Mouse (Mus musculus): ENCODE measurements at regions not wholly inside any gene's neighbourhood (a gene's known extent, or its start where the extent isn't known, plus 50 kb on each side); places are given as distances from the start of the nearest gene placed in this dataset.

- ATAC-seq (replicated peaks; ENCODE audit: insufficient number of reproducible peaks, low FRiP score, low TSS enrichment, low read depth), result no peak
- Histone ChIP-seq H3K27me3 (ENCODE audit: control insufficient read depth, insufficient read depth, low read length) (no peaks in the 10 kb centered on the region), H3K27ac (replicated peaks; ENCODE audit: low read depth, low read length) (no peak overlapping the region), H3K36me3 (replicated peaks; ENCODE audit: control insufficient read depth, insufficient read depth, low read depth, low read length) (no peaks in the 10 kb centered on the region), H3K4me3 (ENCODE audit: low read depth, low read length) (no peak overlapping the region), H3K4me1 (ENCODE audit: control insufficient read depth, insufficient read depth, low read length) (no peaks in the 10 kb centered on the region), H3K4me2 (ENCODE audit: low read depth, low read length) (no peak overlapping the region), H3K9ac (replicated peaks; ENCODE audit: low read length) (no peak overlapping the region), H3K9me3 (replicated peaks; ENCODE audit: control insufficient read depth, low read length) (no peaks in the 10 kb centered on the region)
- WGBS, result 89% methylated on average over 3 of the region's 3 CpGs
- no peak for DNase-seq (ENCODE audit: low spot score)
These were observed 438.6 kb upstream of the Mef2c start for GRCm38 (mm10) chr13:83065201-83065600.

GRCm38 (mm10) chr13:83066115-83066753 is 437.6 kb upstream of the Mef2c start:
- Histone ChIP-seq H3K4me3 (ENCODE audit: low read depth, low read length) (no peak overlapping the region), H3K27me3 (ENCODE audit: control insufficient read depth, insufficient read depth, low read length) (no peaks in the 10 kb centered on the region), H3K4me2 (ENCODE audit: low read depth, low read length) (no peak overlapping the region), H3K36me3 (replicated peaks; ENCODE audit: control insufficient read depth, insufficient read depth, low read depth, low read length) (no peaks in the 10 kb centered on the region), H3K4me1 (ENCODE audit: control insufficient read depth, insufficient read depth, low read length) (no peaks in the 10 kb centered on the region), H3K27ac (replicated peaks; ENCODE audit: low read depth, low read length) (no peak overlapping the region), H3K9me3 (replicated peaks; ENCODE audit: control insufficient read depth, low read length) (no peaks in the 10 kb centered on the region), H3K9ac (replicated peaks; ENCODE audit: low read length) (no peak overlapping the region)
- no peak for DNase-seq (ENCODE audit: low spot score)
- WGBS, result 73% methylated on average over 8 of the region's 8 CpGs
- ATAC-seq (replicated peaks; ENCODE audit: insufficient number of reproducible peaks, low FRiP score, low TSS enrichment, low read depth), result no peak

- ATAC-seq (replicated peaks; ENCODE audit: insufficient number of reproducible peaks, low FRiP score, low TSS enrichment, low read depth) (no peak), DNase-seq (ENCODE audit: low spot score) (no peak)
- H3K9me3 ChIP-seq (replicated peaks; ENCODE audit: control insufficient read depth, low read length), result no peaks in the 10 kb centered on the region
- no peak overlapping the region for H3K4me2 ChIP-seq (ENCODE audit: low read depth, low read length)
- H3K4me3 ChIP-seq (ENCODE audit: low read depth, low read length), result no peak overlapping the region
- H3K27me3 ChIP-seq (ENCODE audit: control insufficient read depth, insufficient read depth, low read length), result no peaks in the 10 kb centered on the region
- H3K27ac ChIP-seq (replicated peaks; ENCODE audit: low read depth, low read length), result no peak overlapping the region
- H3K9ac ChIP-seq (replicated peaks; ENCODE audit: low read length), result no peak overlapping the region
- no peaks in the 10 kb centered on the region for H3K36me3 ChIP-seq (replicated peaks; ENCODE audit: control insufficient read depth, insufficient read depth, low read depth, low read length)
- 74% methylated on average over 2 of the region's 2 CpGs for WGBS
- no peaks in the 10 kb centered on the region for H3K4me1 ChIP-seq (ENCODE audit: control insufficient read depth, insufficient read depth, low read length)
These were observed 436.3 kb upstream of the Mef2c start for GRCm38 (mm10) chr13:83067496-83067895.

- H3K27ac ChIP-seq (replicated peaks; ENCODE audit: low read depth, low read length), result no peak overlapping the region
- WGBS, result 77% methylated on average over 1 of the region's 1 CpGs
- no peak overlapping the region for H3K4me3 ChIP-seq (ENCODE audit: low read depth, low read length)
- H3K4me1 ChIP-seq (ENCODE audit: control insufficient read depth, insufficient read depth, low read length), result no peaks in the 10 kb centered on the region
- DNase-seq (ENCODE audit: low spot score), result no peak
- no peak overlapping the region for H3K4me2 ChIP-seq (ENCODE audit: low read depth, low read length)
- no peaks in the 10 kb centered on the region for H3K27me3 ChIP-seq (ENCODE audit: control insufficient read depth, insufficient read depth, low read length)
- no peaks in the 10 kb centered on the region for H3K36me3 ChIP-seq (replicated peaks; ENCODE audit: control insufficient read depth, insufficient read depth, low read depth, low read length)
- H3K9me3 ChIP-seq (replicated peaks; ENCODE audit: control insufficient read depth, low read length), result no peaks in the 10 kb centered on the region
- no peak overlapping the region for H3K9ac ChIP-seq (replicated peaks; ENCODE audit: low read length)
- no peak for ATAC-seq (replicated peaks; ENCODE audit: insufficient number of reproducible peaks, low FRiP score, low TSS enrichment, low read depth)
These were observed 435.2 kb upstream of the Mef2c start for GRCm38 (mm10) chr13:83068588-83068987.

GRCm38 (mm10) chr13:83069293-83069692 is 434.5 kb upstream of the Mef2c start:
- Histone ChIP-seq H3K36me3 (replicated peaks; ENCODE audit: control insufficient read depth, insufficient read depth, low read depth, low read length) (no peaks in the 10 kb centered on the region), H3K9me3 (replicated peaks; ENCODE audit: control insufficient read depth, low read length) (no peaks in the 10 kb centered on the region), H3K4me2 (ENCODE audit: low read depth, low read length) (no peak overlapping the region), H3K27me3 (ENCODE audit: control insufficient read depth, insufficient read depth, low read length) (no peaks in the 10 kb centered on the region), H3K4me3 (ENCODE audit: low read depth, low read length) (no peak overlapping the region), H3K9ac (replicated peaks; ENCODE audit: low read length) (no peak overlapping the region), H3K4me1 (ENCODE audit: control insufficient read depth, insufficient read depth, low read length) (no peaks in the 10 kb centered on the region), H3K27ac (replicated peaks; ENCODE audit: low read depth, low read length) (no peak overlapping the region)
- DNase-seq (ENCODE audit: low spot score) (no peak), ATAC-seq (replicated peaks; ENCODE audit: insufficient number of reproducible peaks, low FRiP score, low TSS enrichment, low read depth) (no peak)

- WGBS, result 74% methylated on average over 3 of the region's 3 CpGs
- Histone ChIP-seq H3K9me3 (replicated peaks; ENCODE audit: control insufficient read depth, low read length) (no peaks in the 10 kb centered on the region), H3K27ac (replicated peaks; ENCODE audit: low read depth, low read length) (no peak overlapping the region), H3K9ac (replicated peaks; ENCODE audit: low read length) (no peak overlapping the region), H3K4me2 (ENCODE audit: low read depth, low read length) (no peak overlapping the region), H3K36me3 (replicated peaks; ENCODE audit: control insufficient read depth, insufficient read depth, low read depth, low read length) (no peaks in the 10 kb centered on the region), H3K4me3 (ENCODE audit: low read depth, low read length) (no peak overlapping the region), H3K27me3 (ENCODE audit: control insufficient read depth, insufficient read depth, low read length) (no peaks in the 10 kb centered on the region), H3K4me1 (ENCODE audit: control insufficient read depth, insufficient read depth, low read length) (no peaks in the 10 kb centered on the region)
- DNase-seq (ENCODE audit: low spot score), result no peak
- no peak for ATAC-seq (replicated peaks; ENCODE audit: insufficient number of reproducible peaks, low FRiP score, low TSS enrichment, low read depth)
These were observed 431.8 kb upstream of the Mef2c start for GRCm38 (mm10) chr13:83072073-83072472.

- no peaks in the 10 kb centered on the region for H3K4me1 ChIP-seq (ENCODE audit: control insufficient read depth, insufficient read depth, low read length)
- H3K9ac ChIP-seq (replicated peaks; ENCODE audit: low read length), result no peak overlapping the region
- ATAC-seq (replicated peaks; ENCODE audit: insufficient number of reproducible peaks, low FRiP score, low TSS enrichment, low read depth) (no peak), DNase-seq (ENCODE audit: low spot score) (no peak)
- no peak overlapping the region for H3K4me3 ChIP-seq (ENCODE audit: low read depth, low read length)
- no peak overlapping the region for H3K4me2 ChIP-seq (ENCODE audit: low read depth, low read length)
- H3K27ac ChIP-seq (replicated peaks; ENCODE audit: low read depth, low read length), result no peak overlapping the region
- no peaks in the 10 kb centered on the region for H3K27me3 ChIP-seq (ENCODE audit: control insufficient read depth, insufficient read depth, low read length)
- 89% methylated on average over 6 of the region's 6 CpGs for WGBS
- H3K9me3 ChIP-seq (replicated peaks; ENCODE audit: control insufficient read depth, low read length), result no peaks in the 10 kb centered on the region
- H3K36me3 ChIP-seq (replicated peaks; ENCODE audit: control insufficient read depth, insufficient read depth, low read depth, low read length), result no peaks in the 10 kb centered on the region
These were observed 429.4 kb upstream of the Mef2c start for GRCm38 (mm10) chr13:83074219-83074965.

GRCm38 (mm10) chr13:83075320-83075877 is 428.4 kb upstream of the Mef2c start:
- Histone ChIP-seq H3K9me3 (replicated peaks; ENCODE audit: control insufficient read depth, low read length) (no peaks in the 10 kb centered on the region), H3K4me3 (ENCODE audit: low read depth, low read length) (no peak overlapping the region), H3K4me1 (ENCODE audit: control insufficient read depth, insufficient read depth, low read length) (no peaks in the 10 kb centered on the region), H3K9ac (replicated peaks; ENCODE audit: low read length) (no peak overlapping the region), H3K4me2 (ENCODE audit: low read depth, low read length) (no peak overlapping the region), H3K36me3 (replicated peaks; ENCODE audit: control insufficient read depth, insufficient read depth, low read depth, low read length) (no peaks in the 10 kb centered on the region), H3K27ac (replicated peaks; ENCODE audit: low read depth, low read length) (no peak overlapping the region), H3K27me3 (ENCODE audit: control insufficient read depth, insufficient read depth, low read length) (no peaks in the 10 kb centered on the region)
- DNase-seq (ENCODE audit: low spot score) (no peak), ATAC-seq (replicated peaks; ENCODE audit: insufficient number of reproducible peaks, low FRiP score, low TSS enrichment, low read depth) (no peak)
- 66% methylated on average over 7 of the region's 7 CpGs for WGBS

Measured in embryonic facial prominence, embryonic 11.5 days (tissue).